Mouse (Mus musculus): ENCODE data around the gene Ddx58. TPM values are rescaled to one million over a fixed set of nuclear protein-coding genes. Genes with fewer than 3 reads are reported as not detected.

The Ddx58 gene
- polyA plus RNA-seq, 1 experiment from 2014 or later = 4.5 TPM

GRCm38 (mm10) chr4:40205231-40205903 is 34.3 kb downstream of the Ddx58 start:
- H3K9ac ChIP-seq (replicated peaks) = no peak overlapping the region
- no peaks in the 10 kb centered on the region for H3K27me3 ChIP-seq (replicated peaks)
- no peak overlapping the region for H3K27ac ChIP-seq (replicated peaks)
- no peaks in the 10 kb centered on the region for H3K4me1 ChIP-seq
- no peak overlapping the region for H3K4me2 ChIP-seq
- 94% methylated on average over 22 of the region's 22 CpGs for WGBS
- H3K9me3 ChIP-seq (replicated peaks) = no peaks in the 10 kb centered on the region
- H3K4me3 ChIP-seq (replicated peaks) = no peak overlapping the region
- ATAC-seq (ENCODE audit: low FRiP score) = no peak
- 0 out of 2 replicates have a peak, but pooled peaks cover 7% of the 10 kb centered on the region for H3K36me3 ChIP-seq

GRCm38 (mm10) chr4:40204374-40204773 is 35.3 kb downstream of the Ddx58 start:
- 97% methylated on average over 3 of the region's 3 CpGs for WGBS
- H3K4me1 ChIP-seq = no peaks in the 10 kb centered on the region

GRCm38 (mm10) chr4:40202205-40202604 is 37.4 kb downstream of the Ddx58 start:
- no peak overlapping the region for H3K4me2 ChIP-seq
- no peaks in the 10 kb centered on the region for H3K27me3 ChIP-seq (replicated peaks)
- H3K9me3 ChIP-seq (replicated peaks) = no peaks in the 10 kb centered on the region
- no peak overlapping the region for H3K9ac ChIP-seq (replicated peaks)
- 93% methylated on average over 6 of the region's 6 CpGs for WGBS
- H3K36me3 ChIP-seq = peaks cover 32% of the 10 kb centered on the region
- no peak overlapping the region for H3K4me3 ChIP-seq (replicated peaks)
- no peak for ATAC-seq (ENCODE audit: low FRiP score)
- H3K27ac ChIP-seq (replicated peaks) = no peak overlapping the region
- H3K4me1 ChIP-seq = no peaks in the 10 kb centered on the region

More at GRCm38 (mm10) chr4:40204374-40204773, 35.3 kb downstream of the Ddx58 start:
- Histone ChIP-seq H3K27me3 (replicated peaks) (no peaks in the 10 kb centered on the region), H3K9ac (replicated peaks) (no peak overlapping the region), H3K27ac (replicated peaks) (no peak overlapping the region), H3K4me2 (no peak overlapping the region), H3K36me3 (peaks cover 13% of the 10 kb centered on the region; the same call in 1 of the 2 replicates), H3K9me3 (replicated peaks) (no peaks in the 10 kb centered on the region), H3K4me3 (replicated peaks) (no peak overlapping the region)
- ATAC-seq (ENCODE audit: low FRiP score) = no peak

- no peak overlapping the region for H3K4me3 ChIP-seq (replicated peaks)
- no peak overlapping the region for H3K9ac ChIP-seq (replicated peaks)
- WGBS = 89% methylated on average over 2 of the region's 2 CpGs
- peaks cover 81% of the 10 kb centered on the region for H3K36me3 ChIP-seq
- no peaks in the 10 kb centered on the region for H3K27me3 ChIP-seq (replicated peaks)
- no peak for ATAC-seq (ENCODE audit: low FRiP score)
- H3K4me1 ChIP-seq = no peaks in the 10 kb centered on the region
- no peaks in the 10 kb centered on the region for H3K9me3 ChIP-seq (replicated peaks)
- no peak overlapping the region for H3K4me2 ChIP-seq
- no peak overlapping the region for H3K27ac ChIP-seq (replicated peaks)
These were observed 44.3 kb downstream of the Ddx58 start for GRCm38 (mm10) chr4:40195336-40195735.

GRCm38 (mm10) chr4:40193461-40193860 is 46.2 kb downstream of the Ddx58 start:
- ATAC-seq (ENCODE audit: low FRiP score) = no peak
- Histone ChIP-seq H3K27me3 (replicated peaks) (no peaks in the 10 kb centered on the region), H3K4me2 (no peak overlapping the region), H3K4me3 (replicated peaks) (no peak overlapping the region), H3K36me3 (peaks cover 87% of the 10 kb centered on the region), H3K9me3 (replicated peaks) (no peaks in the 10 kb centered on the region), H3K4me1 (no peaks in the 10 kb centered on the region), H3K9ac (replicated peaks) (no peak overlapping the region), H3K27ac (replicated peaks) (no peak overlapping the region)
- 80% methylated on average over 9 of the region's 9 CpGs for WGBS

GRCm38 (mm10) chr4:40192246-40192645 is 47.4 kb downstream of the Ddx58 start:
- H3K27me3 ChIP-seq (replicated peaks) = no peaks in the 10 kb centered on the region
- 90% methylated on average over 2 of the region's 2 CpGs for WGBS
- peaks cover 87% of the 10 kb centered on the region for H3K36me3 ChIP-seq

GRCm38 (mm10) chr4:40187956-40188355 is 51.7 kb downstream of the Ddx58 start:
- H3K27me3 ChIP-seq (replicated peaks) = no peaks in the 10 kb centered on the region
- ATAC-seq (ENCODE audit: low FRiP score) = no peak
- H3K4me2 ChIP-seq = no peak overlapping the region
- H3K9me3 ChIP-seq (replicated peaks) = no peaks in the 10 kb centered on the region
- H3K4me1 ChIP-seq = no peaks in the 10 kb centered on the region
- H3K9ac ChIP-seq (replicated peaks) = no peak overlapping the region
- peaks cover 91% of the 10 kb centered on the region for H3K36me3 ChIP-seq
- no peak overlapping the region for H3K4me3 ChIP-seq (replicated peaks)
- WGBS = 93% methylated on average over 7 of the region's 7 CpGs
- no peak overlapping the region for H3K27ac ChIP-seq (replicated peaks)

More at GRCm38 (mm10) chr4:40192246-40192645, 47.4 kb downstream of the Ddx58 start:
- H3K27ac ChIP-seq (replicated peaks) = no peak overlapping the region
- no peaks in the 10 kb centered on the region for H3K4me1 ChIP-seq
- no peak overlapping the region for H3K9ac ChIP-seq (replicated peaks)
- H3K9me3 ChIP-seq (replicated peaks) = no peaks in the 10 kb centered on the region
- ATAC-seq (ENCODE audit: low FRiP score) = no peak
- no peak overlapping the region for H3K4me2 ChIP-seq
- H3K4me3 ChIP-seq (replicated peaks) = no peak overlapping the region

GRCm38 (mm10) chr4:40184470-40184869 is 55.2 kb downstream of the Ddx58 start:
- H3K27me3 ChIP-seq (replicated peaks) = no peaks in the 10 kb centered on the region
- H3K4me1 ChIP-seq = no peaks in the 10 kb centered on the region
- no peak overlapping the region for H3K27ac ChIP-seq (replicated peaks)
- H3K4me3 ChIP-seq (replicated peaks) = no peak overlapping the region
- no peak for ATAC-seq (ENCODE audit: low FRiP score)
- H3K9me3 ChIP-seq (replicated peaks) = no peaks in the 10 kb centered on the region
- H3K36me3 ChIP-seq = peaks cover 96% of the 10 kb centered on the region
- H3K4me2 ChIP-seq = no peak overlapping the region
- WGBS = 91% methylated on average over 5 of the region's 5 CpGs
- no peak overlapping the region for H3K9ac ChIP-seq (replicated peaks)

- Histone ChIP-seq H3K4me1 (no peaks in the 10 kb centered on the region), H3K27me3 (replicated peaks) (no peaks in the 10 kb centered on the region), H3K9ac (replicated peaks) (no peak overlapping the region), H3K9me3 (replicated peaks) (no peaks in the 10 kb centered on the region), H3K36me3 (peaks cover 93% of the 10 kb centered on the region), H3K4me3 (replicated peaks) (no peak overlapping the region), H3K27ac (replicated peaks) (no peak overlapping the region), H3K4me2 (no peak overlapping the region)
- WGBS = 97% methylated on average over 6 of the region's 6 CpGs
- no peak for ATAC-seq (ENCODE audit: low FRiP score)
These were observed 55.8 kb downstream of the Ddx58 start for GRCm38 (mm10) chr4:40183781-40184180.

- H3K27me3 ChIP-seq (replicated peaks) = no peaks in the 10 kb centered on the region
- no peaks in the 10 kb centered on the region for H3K9me3 ChIP-seq (replicated peaks)
- no peaks in the 10 kb centered on the region for H3K4me1 ChIP-seq
- H3K9ac ChIP-seq (replicated peaks) = no peak overlapping the region
- H3K36me3 ChIP-seq = peaks cover 89% of the 10 kb centered on the region
- no peak overlapping the region for H3K4me2 ChIP-seq
- H3K4me3 ChIP-seq (replicated peaks) = no peak overlapping the region
- H3K27ac ChIP-seq (replicated peaks) = no peak overlapping the region
- 46% methylated on average over 14 of the region's 14 CpGs for WGBS
- ATAC-seq (ENCODE audit: low FRiP score) = peak; percentile 21; the same call in 1 of the 2 replicates
These were observed 56.8 kb downstream of the Ddx58 start for GRCm38 (mm10) chr4:40182651-40183320.

- WGBS = 92% methylated on average over 8 of the region's 8 CpGs
- Histone ChIP-seq H3K4me3 (replicated peaks) (no peak overlapping the region), H3K4me2 (no peak overlapping the region), H3K9ac (replicated peaks) (no peak overlapping the region), H3K9me3 (replicated peaks) (no peaks in the 10 kb centered on the region), H3K4me1 (no peaks in the 10 kb centered on the region), H3K36me3 (peaks cover 83% of the 10 kb centered on the region), H3K27me3 (replicated peaks) (no peaks in the 10 kb centered on the region), H3K27ac (replicated peaks) (no peak overlapping the region)
- no peak for ATAC-seq (ENCODE audit: low FRiP score)
These were observed 57.9 kb downstream of the Ddx58 start for GRCm38 (mm10) chr4:40181681-40182080.

- 95% methylated on average over 6 of the region's 6 CpGs for WGBS
- Histone ChIP-seq H3K9ac (replicated peaks) (no peak overlapping the region), H3K4me1 (no peaks in the 10 kb centered on the region), H3K4me2 (no peak overlapping the region), H3K27me3 (replicated peaks) (no peaks in the 10 kb centered on the region), H3K4me3 (replicated peaks) (no peak overlapping the region), H3K36me3 (peaks cover 82% of the 10 kb centered on the region), H3K9me3 (replicated peaks) (no peaks in the 10 kb centered on the region), H3K27ac (replicated peaks) (no peak overlapping the region)
- ATAC-seq (ENCODE audit: low FRiP score) = no peak
These were observed 59.6 kb downstream of the Ddx58 start for GRCm38 (mm10) chr4:40180046-40180445.

All from neural tube, embryonic 15.5 days (tissue).